ENCODE assay signal across 21 mouse cellular contexts in genomic region chr14:62550121-62550520, GRCm38 (mm10). TPM values are rescaled to one million over a fixed set of nuclear protein-coding genes. Genes with fewer than 3 reads are reported as not detected.
"Had no signal": no experiment of that assay in that cellular context is flagged by ENCODE, and none has a peak within 500 bp of the region (broad histone marks: within the 10 kb centered on the region; RNA-seq: fewer than 3 reads in every experiment).

No protein-coding gene starts in this region.

- H3K9me3 ChIP-seq: kidney, embryonic 15.5 days; limb, embryonic 10.5 days; liver, embryonic 12.5 days; lung, embryonic 15.5 days; midbrain, embryonic 15.5 days; neural tube, embryonic 12.5 days had no signal

- H3K9ac ChIP-seq: kidney, embryonic 15.5 days; liver, embryonic 12.5 days; lung, embryonic 15.5 days; midbrain, embryonic 15.5 days; neural tube, embryonic 12.5 days had no signal

- H3K36me3 ChIP-seq: kidney, embryonic 15.5 days; limb, embryonic 10.5 days; liver, embryonic 12.5 days; lung, embryonic 15.5 days; midbrain, embryonic 15.5 days; neural tube, embryonic 12.5 days had no signal

- H3K4me1 ChIP-seq: neural tube, embryonic 12.5 days had no signal

- DNase-seq: lung, postnatal 36 days; spleen, adult 18-20 months; thymus, adult 18-20 months; thymus, postnatal 14 days had no signal

- H3K27ac ChIP-seq: kidney, embryonic 15.5 days; layer of hippocampus, adult 2 months; limb, embryonic 10.5 days; liver, embryonic 12.5 days; lung, embryonic 15.5 days; midbrain, embryonic 15.5 days; neural tube, embryonic 12.5 days had no signal

- H3K4me2 ChIP-seq: kidney, embryonic 15.5 days; liver, embryonic 12.5 days; lung, embryonic 15.5 days; midbrain, embryonic 15.5 days; neural tube, embryonic 12.5 days had no signal

- H3K27me3 ChIP-seq: midbrain, embryonic 15.5 days had no signal

- H3K4me3 ChIP-seq: kidney, embryonic 15.5 days; layer of hippocampus, adult 2 months; limb, embryonic 10.5 days; liver, embryonic 12.5 days; lung, embryonic 15.5 days; midbrain, embryonic 15.5 days; neural tube, embryonic 12.5 days had no signal

- ATAC-seq: liver, embryonic 12.5 days; midbrain, embryonic 15.5 days had no signal

RNA-seq across cellular contexts. Expression of gene Fam124a, which starts 5.4 kb away (rescaled TPM):
- total RNA-seq: megakaryocyte progenitor cell, adult 5-6 weeks; monocyte, adult 5-6 weeks; neutrophil, adult 5-6 weeks had no signal

RNA-seq across cellular contexts. Expression of gene Gm4131, which starts 16.6 kb away (rescaled TPM):
- total RNA-seq: layer of hippocampus, adult 2 months; layer of hippocampus, postnatal 10 days; left cerebral cortex, adult 18-20 months; left cerebral cortex, postnatal 10 days; megakaryocyte progenitor cell, adult 5-6 weeks; monocyte, adult 5-6 weeks; neutrophil, adult 5-6 weeks had no signal
- polyA plus RNA-seq: intestine, embryonic 14.5 days; kidney, embryonic 15.5 days; limb, embryonic 10.5 days; limb, embryonic 14.5 days; liver, embryonic 12.5 days; liver, embryonic 16.5 days; lung, embryonic 15.5 days; neural tube, embryonic 12.5 days; stomach, embryonic 14.5 days had no signal
